Mouse (Mus musculus) forebrain, embryonic 11.5 days (tissue): ENCODE data around the gene Cxcr4. TPM values are rescaled to one million over a fixed set of nuclear protein-coding genes. Genes with fewer than 3 reads are reported as not detected.

Experiments used
- ATAC-seq: fragments of 200-750 bp; cut with Nextera tagmentation; replicated peaks from 2 replicates; pipeline ENCODE4 v1.8.0; 2017; ENCODE audit warnings: moderate TSS enrichment; ENCODE audit not compliant: low FRiP score
- DNase-seq: peaks from one replicate; pipeline ENCODE4 v3.0.0-alpha.2; 2017; ENCODE audit warnings: low spot score
- H3K27ac ChIP-seq: fragments of 300-500 bp; sonication (generic); 2 replicates; pipeline ENCODE4 v1.5.1; 2014; ENCODE audit warnings: low read depth, low read length
- H3K27me3 ChIP-seq: fragments of 300-500 bp; sonication (generic); 2 replicates; pipeline ENCODE4 v1.6.1; 2014; ENCODE audit warnings: mild to moderate bottlenecking, low read length, mixed read lengths; ENCODE audit not compliant: control insufficient read depth, insufficient read depth
- H3K36me3 ChIP-seq: fragments of 300-500 bp; sonication (generic); 2 replicates; pipeline ENCODE4 v1.6.1; 2014; ENCODE audit warnings: mild to moderate bottlenecking, low read length, moderate library complexity, mixed read lengths; ENCODE audit not compliant: control insufficient read depth, insufficient read depth
- H3K4me1 ChIP-seq: fragments of 300-500 bp; sonication (generic); replicated peaks from 2 replicates; pipeline ENCODE4 v1.6.1; 2014; ENCODE audit warnings: low read length, mixed read lengths; ENCODE audit not compliant: control insufficient read depth, insufficient read depth
- H3K4me2 ChIP-seq: fragments of 300-500 bp; sonication (generic); 2 replicates; pipeline ENCODE4 v1.6.1; 2014; ENCODE audit warnings: low read depth, mild to moderate bottlenecking, low read length, moderate library complexity, mixed read lengths; ENCODE audit not compliant: severe bottlenecking
- H3K4me3 ChIP-seq: fragments of 300-500 bp; sonication (generic); 2 replicates; pipeline ENCODE4 v1.5.1; 2014; ENCODE audit warnings: low read depth, low read length
- H3K9ac ChIP-seq: fragments of 300-500 bp; sonication (generic); 2 replicates; pipeline ENCODE4 v1.6.1; 2014; ENCODE audit warnings: low read length
- H3K9me3 ChIP-seq: fragments of 300-500 bp; sonication (generic); 2 replicates; pipeline ENCODE4 v1.6.1; 2016; ENCODE audit warnings: low read length, mixed read lengths; ENCODE audit not compliant: control insufficient read depth
- WGBS: fragments of 180-500 bp; shearing (Covaris S2); extraction: QIAGEN DNeasy Blood & Tissue Kit; methylation state at CpG from one replicate; pipeline ENCODE4 v1.1.7; 2014; 5-methylcytosine and 5-hydroxymethylcytosine counted together
- polyA plus RNA-seq: library from polyadenylated mRNA; unstranded; fragments of >200 nt; fragmentation: Nextera tagmentation; extraction: Ambion mirVana; gene quantifications from 2 replicates; pipeline ENCODE4 v1.2.1, GENCODE M21; 2014

Cxcr4 gene
- polyA plus RNA-seq, 1 experiment from 2014 or later, result 10.0 TPM

DNA sequence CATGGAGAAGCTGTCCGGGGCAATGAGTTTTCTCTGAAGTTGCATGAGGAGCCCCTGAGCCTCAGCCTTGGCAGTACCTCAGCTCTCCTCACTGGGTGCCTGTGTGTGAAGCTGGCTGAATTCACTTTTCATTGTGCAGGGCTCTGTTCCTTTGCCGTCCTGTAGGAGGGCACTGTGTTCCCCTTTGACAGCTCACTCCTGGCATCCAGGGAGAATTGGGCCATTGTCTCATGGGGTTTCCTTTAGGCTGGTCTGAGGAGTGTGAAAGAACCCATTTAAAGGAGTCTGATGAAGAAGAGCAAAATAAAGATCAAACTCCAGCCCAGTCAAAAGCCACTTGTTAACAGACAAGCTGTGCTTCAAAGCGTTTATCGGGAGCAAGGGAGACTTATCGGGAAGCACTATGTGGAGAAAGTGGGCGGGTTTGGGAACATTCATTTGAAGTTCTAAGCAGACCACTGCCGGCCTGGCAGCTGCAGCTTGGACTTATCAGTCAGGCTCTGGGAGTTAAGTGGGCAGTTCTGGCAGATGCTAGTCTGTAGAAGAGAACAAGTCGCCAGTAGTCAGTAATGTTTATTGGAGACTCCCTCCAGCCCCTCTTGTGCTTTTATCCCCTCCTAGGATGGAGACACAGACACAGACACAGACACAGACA is 40.2 kb downstream of the Cxcr4 start:
- Histone ChIP-seq H3K27ac (no peak overlapping the region), H3K27me3 (no peaks in the 10 kb centered on the region), H3K4me1 (0 out of 2 replicates have a peak, but pooled peaks cover 7% of the 10 kb centered on the region), H3K36me3 (no peaks in the 10 kb centered on the region), H3K9ac (no peak overlapping the region), H3K9me3 (no peaks in the 10 kb centered on the region), H3K4me3 (no peak overlapping the region), H3K4me2 (no peak overlapping the region)
- ATAC-seq (peak; percentile 71; the same call in 1 of the 2 replicates), DNase-seq (no peak)
- WGBS, result 25% methylated on average over 8 of the region's 8 CpGs

DNA sequence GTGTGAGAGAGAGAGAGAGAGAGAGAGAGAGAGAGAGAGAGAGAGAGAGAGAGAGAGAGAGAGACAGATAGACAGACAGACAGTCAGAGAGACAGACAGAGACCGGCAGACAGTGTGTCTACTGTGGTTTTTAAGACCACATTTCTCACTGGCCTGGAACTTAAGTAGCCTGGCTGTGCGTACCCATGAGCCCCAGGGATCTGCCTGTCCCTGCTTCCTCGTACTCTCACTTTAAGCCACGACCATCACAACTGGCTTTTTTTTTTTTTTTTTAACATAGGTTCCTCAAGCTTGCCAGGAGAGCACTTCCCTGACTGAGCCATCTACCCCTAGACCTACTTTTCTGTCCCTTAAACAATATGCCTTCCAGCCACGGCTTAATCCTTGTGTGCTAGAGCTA is 42.7 kb downstream of the Cxcr4 start:
- no peak overlapping the region for H3K9ac ChIP-seq
- no peaks in the 10 kb centered on the region for H3K9me3 ChIP-seq
- peaks cover 7% of the 10 kb centered on the region; the same call in 1 of the 2 replicates for H3K4me1 ChIP-seq
- no peaks in the 10 kb centered on the region for H3K36me3 ChIP-seq
- no peak overlapping the region for H3K4me2 ChIP-seq
- no peak for ATAC-seq
- DNase-seq, result peak; percentile 41
- WGBS, result 54% methylated on average over 5 of the region's 5 CpGs
- H3K27me3 ChIP-seq, result no peaks in the 10 kb centered on the region
- H3K27ac ChIP-seq, result no peak overlapping the region
- H3K4me3 ChIP-seq, result no peak overlapping the region

DNA sequence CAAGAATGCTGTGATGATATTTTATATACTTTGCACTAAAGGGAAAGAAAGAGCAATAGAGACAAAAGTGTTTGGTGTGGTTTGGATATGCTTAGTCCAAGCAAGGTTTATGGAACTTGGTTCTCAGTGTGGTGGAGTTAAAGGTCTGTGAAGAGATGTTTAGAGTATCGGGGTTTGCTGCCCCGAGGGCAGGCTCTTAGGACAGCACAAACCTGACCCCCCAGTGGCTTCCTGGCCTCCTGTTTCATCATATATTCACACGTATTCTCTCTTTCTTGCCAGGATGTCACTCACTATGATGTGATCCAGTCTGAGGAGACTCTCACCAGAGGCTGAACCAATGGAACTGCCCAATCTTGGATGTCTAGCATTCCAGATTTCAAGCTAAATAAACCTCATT is 43.1 kb downstream of the Cxcr4 start:
- Histone ChIP-seq H3K4me1 (peaks cover 7% of the 10 kb centered on the region; the same call in 1 of the 2 replicates), H3K36me3 (no peaks in the 10 kb centered on the region), H3K4me2 (no peak overlapping the region), H3K27ac (no peak overlapping the region), H3K27me3 (no peaks in the 10 kb centered on the region), H3K9ac (no peak overlapping the region), H3K9me3 (no peaks in the 10 kb centered on the region), H3K4me3 (no peak overlapping the region)
- DNase-seq (peak; percentile 19), ATAC-seq (no peak)
- 75% methylated on average over 3 of the region's 3 CpGs for WGBS

DNA sequence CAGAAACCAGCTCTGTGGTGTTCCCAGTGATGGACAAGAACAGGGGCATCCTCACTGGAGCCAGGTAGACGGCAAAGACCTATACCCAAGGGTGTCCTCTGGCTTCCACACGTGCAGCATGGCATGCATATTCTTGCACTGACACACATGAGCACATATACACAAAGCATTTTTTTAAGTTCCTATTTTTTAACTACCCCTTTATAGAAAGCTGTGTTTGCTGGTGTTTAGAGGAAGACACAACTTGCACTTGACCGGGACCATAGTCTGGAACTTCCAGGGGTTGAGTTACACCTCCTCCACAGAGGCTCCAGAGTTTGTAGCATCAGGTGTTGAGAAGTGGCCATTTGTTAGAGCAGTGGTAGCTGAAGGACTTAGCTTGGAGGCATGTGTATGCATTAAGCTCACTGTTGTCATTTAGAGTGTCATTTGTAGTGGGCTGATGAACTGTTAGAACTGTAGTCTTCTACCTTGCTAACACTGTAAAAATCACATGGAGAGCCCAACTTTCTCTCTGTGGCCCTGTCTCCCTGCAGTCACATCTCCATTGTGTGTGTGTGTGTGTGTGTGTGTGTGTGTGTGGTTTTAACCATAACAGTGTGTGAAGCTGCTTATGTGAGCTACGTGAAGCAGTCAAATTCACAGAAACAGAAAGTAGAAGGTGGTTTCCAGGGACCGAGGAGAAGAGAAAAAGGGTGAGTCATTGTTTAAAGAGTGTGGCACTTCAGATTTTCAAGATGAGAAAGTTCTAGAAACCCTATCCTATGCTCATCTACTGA is 43.7 kb downstream of the Cxcr4 start:
- WGBS, result 87% methylated on average over 5 of the region's 5 CpGs
- Histone ChIP-seq H3K9ac (no peak overlapping the region), H3K9me3 (no peaks in the 10 kb centered on the region), H3K36me3 (no peaks in the 10 kb centered on the region), H3K4me2 (no peak overlapping the region), H3K27me3 (no peaks in the 10 kb centered on the region), H3K4me1 (peaks cover 7% of the 10 kb centered on the region; the same call in 1 of the 2 replicates), H3K27ac (no peak overlapping the region), H3K4me3 (no peak overlapping the region)
- ATAC-seq (no peak), DNase-seq (peak; percentile 28)

GRCm38 (mm10) chr1:128545672-128546071 is 46.4 kb downstream of the Cxcr4 start:
- H3K9ac ChIP-seq, result no peak overlapping the region
- no peak overlapping the region for H3K4me2 ChIP-seq
- H3K36me3 ChIP-seq, result no peaks in the 10 kb centered on the region
- no peak overlapping the region for H3K4me3 ChIP-seq
- H3K27me3 ChIP-seq, result no peaks in the 10 kb centered on the region
- 65% methylated on average over 6 of the region's 6 CpGs for WGBS
- peaks cover 4% of the 10 kb centered on the region; the same call in 1 of the 2 replicates for H3K4me1 ChIP-seq
- ATAC-seq, result peak; percentile 21; the same call in 1 of the 2 replicates
- no peaks in the 10 kb centered on the region for H3K9me3 ChIP-seq
- DNase-seq, result no peak
- no peak overlapping the region for H3K27ac ChIP-seq

- Histone ChIP-seq H3K4me1 (peaks cover 4% of the 10 kb centered on the region; the same call in 1 of the 2 replicates), H3K36me3 (no peaks in the 10 kb centered on the region), H3K4me2 (no peak overlapping the region), H3K27me3 (no peaks in the 10 kb centered on the region), H3K4me3 (no peak overlapping the region), H3K9ac (no peak overlapping the region), H3K9me3 (no peaks in the 10 kb centered on the region), H3K27ac (no peak overlapping the region)
- no peak for DNase-seq
- no peak for ATAC-seq
- WGBS, result 71% methylated on average over 2 of the region's 2 CpGs
These were observed 49.0 kb downstream of the Cxcr4 start for GRCm38 (mm10) chr1:128543137-128543536.

GRCm38 (mm10) chr1:128542555-128542954 is 49.5 kb downstream of the Cxcr4 start:
- no peak for DNase-seq
- H3K27ac ChIP-seq, result no peak overlapping the region
- H3K9me3 ChIP-seq, result no peaks in the 10 kb centered on the region
- no peaks in the 10 kb centered on the region for H3K36me3 ChIP-seq
- 65% methylated on average over 3 of the region's 3 CpGs for WGBS
- no peak overlapping the region for H3K4me3 ChIP-seq
- no peak overlapping the region for H3K4me2 ChIP-seq
- H3K9ac ChIP-seq, result no peak overlapping the region
- no peaks in the 10 kb centered on the region for H3K27me3 ChIP-seq
- H3K4me1 ChIP-seq, result peaks cover 4% of the 10 kb centered on the region; the same call in 1 of the 2 replicates
- ATAC-seq, result no peak

- no peak overlapping the region for H3K27ac ChIP-seq
These were observed 51.9 kb downstream of the Cxcr4 start for GRCm38 (mm10) chr1:128540213-128540612.

More at GRCm38 (mm10) chr1:128540213-128540612, 51.9 kb downstream of the Cxcr4 start:
- H3K4me3 ChIP-seq, result no peak overlapping the region
- 82% methylated on average over 2 of the region's 2 CpGs for WGBS
- H3K4me2 ChIP-seq, result no peak overlapping the region
- no peak overlapping the region for H3K9ac ChIP-seq
- no peaks in the 10 kb centered on the region for H3K36me3 ChIP-seq
- H3K27me3 ChIP-seq, result no peaks in the 10 kb centered on the region
- H3K4me1 ChIP-seq, result no peaks in the 10 kb centered on the region; the same call in 1 of the 2 replicates
- DNase-seq (no peak), ATAC-seq (no peak)
- H3K9me3 ChIP-seq, result no peaks in the 10 kb centered on the region
